Mouse (Mus musculus) mesoderm, embryonic 11.5 days (tissue): ENCODE data around the gene Hist1h2ad.
"Not testable (repeated sequence)": the region's sequence is repeated elsewhere in the genome, so short reads cannot be mapped to it uniquely, and the experiment has no call there.

Experiments
- DNase-seq: peaks from one replicate; pipeline ENCODE4 v3.0.0-alpha.2; 2012; ENCODE audit warnings: low read depth, low spot score

The Hist1h2ad gene

DNA sequence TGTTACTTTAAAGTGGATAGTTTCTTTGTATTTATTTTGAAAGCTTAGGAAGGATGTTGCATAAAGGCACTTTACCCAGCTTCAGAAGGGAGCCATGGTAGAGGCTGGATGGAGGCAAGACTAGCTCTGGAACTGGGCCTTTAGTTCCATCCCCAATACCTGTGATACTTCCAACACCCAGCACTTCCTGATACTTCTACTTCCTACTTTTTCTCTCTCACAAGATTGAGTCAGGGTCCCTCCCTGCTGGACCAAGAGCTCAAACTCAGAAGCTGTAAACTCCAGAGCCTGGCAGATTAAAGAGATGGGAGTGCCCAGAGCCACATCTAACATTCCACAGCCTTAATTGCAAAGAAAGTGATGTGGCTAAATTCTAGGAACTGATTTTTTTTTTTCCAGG, 10.2 kb downstream of the Hist1h2ad start:
- DNase-seq: no peak

DNA sequence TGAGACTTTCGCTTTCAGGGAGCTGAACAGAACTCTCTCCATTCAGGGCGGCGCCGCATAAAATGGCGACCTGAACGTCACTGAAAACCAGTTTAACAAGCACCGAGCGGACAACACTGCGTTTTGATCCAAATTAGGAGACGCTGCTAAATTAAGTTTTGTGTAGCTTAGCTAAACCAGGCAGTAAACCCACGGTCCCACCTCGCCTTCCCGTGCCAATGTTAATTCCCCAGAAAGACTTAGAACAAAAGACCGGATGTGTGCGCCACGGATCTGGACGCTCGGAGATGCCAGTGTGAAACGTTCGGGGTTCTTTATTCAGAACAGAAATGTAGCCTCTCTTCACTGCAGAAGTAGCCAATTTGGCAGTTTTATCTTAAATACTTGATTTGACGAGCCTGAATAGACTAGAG, 10.9 kb downstream of the Hist1h2ad start:
- DNase-seq: peak; percentile 73

DNA sequence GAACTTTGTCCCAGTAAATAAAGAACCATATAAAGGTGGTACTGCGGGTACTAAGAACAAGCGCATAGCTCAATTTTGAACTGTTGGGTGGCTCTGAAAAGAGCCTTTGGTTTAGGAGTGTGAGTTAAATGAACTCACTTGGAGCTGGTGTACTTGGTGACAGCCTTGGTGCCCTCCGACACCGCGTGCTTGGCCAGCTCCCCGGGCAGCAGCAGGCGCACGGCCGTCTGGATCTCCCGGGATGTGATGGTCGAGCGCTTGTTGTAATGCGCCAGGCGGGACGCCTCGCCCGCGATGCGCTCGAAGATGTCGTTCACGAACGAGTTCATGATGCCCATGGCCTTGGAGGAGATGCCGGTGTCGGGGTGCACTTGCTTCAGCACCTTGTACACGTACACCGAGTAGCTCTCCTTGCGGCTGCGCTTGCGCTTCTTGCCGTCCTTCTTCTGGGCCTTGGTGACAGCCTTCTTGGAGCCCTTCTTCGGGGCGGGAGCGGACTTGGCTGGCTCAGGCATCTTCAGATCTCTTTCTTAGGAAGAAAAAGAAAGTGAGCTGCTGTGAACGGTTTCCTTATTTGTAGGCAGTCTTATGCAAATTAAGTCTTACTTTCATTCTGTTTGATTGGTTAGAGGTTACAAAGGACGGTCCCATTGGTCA, 11.4 kb downstream of the Hist1h2ad start:
- peak; percentile 91 for DNase-seq

DNA sequence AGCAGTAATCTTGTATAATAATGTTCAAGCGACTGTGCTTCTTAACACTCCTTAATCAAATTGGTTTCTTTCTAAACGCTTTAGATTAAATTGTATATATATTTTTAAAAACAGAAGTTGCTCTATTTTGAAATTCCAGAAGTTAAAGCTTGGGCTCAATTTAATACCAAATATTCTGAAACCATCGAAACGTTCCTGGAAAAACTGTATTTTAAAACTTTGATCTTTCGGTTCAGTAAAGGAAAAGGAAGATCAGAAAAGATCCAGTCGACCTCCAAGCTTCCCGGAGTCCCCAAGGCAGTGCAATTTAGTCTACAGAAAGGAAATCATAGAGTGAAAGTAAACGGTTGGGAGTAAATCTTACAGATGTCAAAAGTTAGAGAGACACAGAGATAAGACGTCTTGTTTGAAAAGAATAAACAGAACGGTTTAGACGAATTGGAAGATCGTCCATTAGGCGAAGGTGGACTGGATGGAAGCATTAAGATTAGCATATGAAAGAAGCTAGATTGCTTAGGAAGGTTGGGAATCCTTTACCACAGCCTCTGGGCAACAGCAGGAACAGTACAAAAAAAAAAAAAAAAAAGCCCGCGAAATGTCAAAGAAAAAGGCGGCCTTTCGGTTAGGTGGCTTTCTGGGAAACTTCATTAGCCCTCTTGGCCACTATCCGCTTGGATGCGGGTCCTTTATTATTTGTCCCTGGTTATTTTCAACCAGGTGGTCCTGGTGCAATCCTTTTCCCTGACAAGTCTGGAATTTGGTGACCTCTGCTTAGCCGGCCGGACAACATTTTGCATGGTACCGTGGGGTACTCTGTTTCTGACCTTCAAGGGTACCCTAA, 12.1 kb downstream of the Hist1h2ad start:
- DNase-seq: no peak

DNA sequence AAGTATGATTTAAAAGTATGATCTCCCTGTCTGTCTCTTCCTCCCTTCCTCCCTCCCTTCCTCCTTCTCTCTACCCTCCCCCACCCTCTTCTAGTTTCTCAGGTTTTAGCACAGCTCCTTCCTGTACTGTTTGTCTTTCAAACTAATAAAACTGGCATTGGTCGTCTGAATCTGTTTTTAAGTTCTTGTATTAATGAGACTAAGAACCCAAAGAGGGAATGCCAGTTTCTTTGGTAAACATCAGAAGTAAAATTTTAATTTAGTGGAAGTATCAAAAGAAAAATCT, 12.7 kb downstream of the Hist1h2ad start:
- no peak for DNase-seq

DNA sequence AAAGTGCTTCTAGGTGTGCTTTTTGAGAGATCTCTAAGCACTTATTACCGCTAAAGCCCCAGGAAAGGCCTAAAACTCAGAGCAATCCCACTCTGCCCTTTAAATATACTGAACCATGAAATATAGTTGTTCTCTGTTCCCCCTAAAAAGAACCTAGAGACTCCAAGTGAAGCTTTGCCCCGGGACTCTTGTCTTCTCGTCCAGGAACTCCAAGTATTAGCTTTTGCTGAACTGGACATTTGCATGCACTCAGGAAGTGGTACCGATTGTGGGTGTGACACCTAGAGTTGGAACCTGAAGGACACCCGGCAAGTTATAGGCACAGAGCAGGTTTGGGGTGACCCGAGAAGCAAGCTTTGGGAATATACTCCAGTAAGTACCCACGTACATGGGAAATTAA, 17.0 kb downstream of the Hist1h2ad start:
- DNase-seq: no peak

DNA sequence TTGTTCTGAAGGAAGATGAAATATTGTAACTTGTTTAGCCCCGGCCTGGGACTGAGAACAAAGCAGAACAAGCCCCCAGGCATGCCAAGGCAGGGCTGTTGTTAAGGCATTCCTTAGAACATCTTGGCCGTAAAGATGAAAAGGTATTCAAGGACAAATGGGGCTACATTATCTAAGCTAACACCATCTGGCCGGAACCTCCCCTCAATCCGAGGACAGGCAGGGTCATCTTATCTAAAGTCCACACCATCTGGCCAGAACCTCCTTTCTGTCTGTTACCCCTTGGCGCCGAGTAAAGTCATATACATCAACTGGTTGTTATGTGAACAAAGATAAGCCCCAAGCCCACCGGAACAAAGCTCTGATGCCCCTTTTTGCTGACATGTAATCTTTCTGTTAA, 17.7 kb downstream of the Hist1h2ad start:
- not testable (repeated sequence) for DNase-seq

DNA sequence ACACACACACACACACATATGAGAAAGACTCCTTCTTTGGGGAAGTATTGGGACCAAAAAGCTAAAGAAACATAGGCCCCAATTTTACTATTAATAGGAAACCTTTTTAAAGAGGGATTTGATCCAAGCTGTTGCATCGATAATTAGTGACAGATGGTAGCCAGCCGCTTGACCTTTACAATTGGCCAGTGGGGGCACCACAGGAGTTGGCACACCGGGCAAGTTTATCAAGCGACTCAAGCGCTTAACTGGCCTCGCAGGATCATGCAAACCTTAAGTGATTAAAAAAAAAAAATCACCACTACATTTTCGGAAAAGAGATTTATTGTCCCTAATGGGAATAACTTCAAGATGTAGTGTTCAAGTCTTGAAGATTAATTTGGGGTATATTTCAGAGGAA, 18.4 kb downstream of the Hist1h2ad start:
- no peak for DNase-seq

DNA sequence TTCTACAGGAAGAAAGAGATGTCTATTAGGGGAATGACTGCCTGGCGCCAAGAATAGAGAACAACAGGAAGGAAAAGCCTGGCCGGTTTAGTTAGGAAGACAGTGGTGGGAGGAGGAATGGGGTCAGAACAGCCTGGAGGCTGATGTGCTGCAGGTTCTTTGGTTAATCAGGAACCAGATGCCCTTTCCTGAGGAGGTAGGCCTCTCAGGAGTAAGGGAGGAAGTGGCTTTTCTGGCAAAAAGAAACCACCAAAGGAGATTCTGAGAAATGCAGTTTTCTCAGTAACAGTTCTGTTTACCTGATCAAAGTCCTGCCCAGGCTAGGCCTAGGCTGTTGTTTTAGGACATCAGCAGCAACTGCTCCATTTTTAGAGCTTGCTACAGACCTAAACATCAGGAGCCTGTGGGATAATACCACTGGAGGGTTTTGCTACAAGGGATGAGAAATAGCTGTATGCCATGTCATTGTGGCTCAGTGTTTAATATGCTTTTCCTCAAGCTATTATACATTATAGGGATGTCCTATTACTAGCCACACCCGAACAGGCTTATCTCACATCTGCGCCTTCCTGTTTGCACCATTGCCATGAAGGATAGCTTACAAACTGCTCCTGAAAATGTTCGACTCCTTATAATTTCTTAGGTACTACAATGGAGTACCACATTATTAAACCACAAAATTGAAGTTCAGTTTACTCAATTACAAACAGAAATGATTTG, 19.0 kb downstream of the Hist1h2ad start:
- no peak for DNase-seq

DNA sequence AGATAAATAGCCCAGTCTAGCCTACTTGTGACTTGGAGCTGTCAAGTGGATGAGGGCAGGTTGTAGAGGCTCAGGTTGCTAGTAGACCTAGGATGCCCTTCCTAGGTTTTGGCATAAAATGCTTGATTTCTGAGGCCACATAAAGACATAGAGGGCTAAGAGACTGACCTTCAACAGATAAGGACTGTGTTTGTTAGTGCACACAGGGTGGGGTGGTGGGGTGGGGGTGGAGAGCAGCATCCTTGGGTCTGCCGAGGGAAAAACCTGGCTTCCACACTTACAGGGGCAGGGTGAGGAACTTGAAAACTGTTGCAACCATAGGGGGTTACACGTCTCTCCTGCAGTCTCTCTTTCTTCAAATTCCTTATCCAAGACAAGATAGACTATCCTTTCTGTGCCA, 21.0 kb downstream of the Hist1h2ad start:
- DNase-seq: no peak

DNA sequence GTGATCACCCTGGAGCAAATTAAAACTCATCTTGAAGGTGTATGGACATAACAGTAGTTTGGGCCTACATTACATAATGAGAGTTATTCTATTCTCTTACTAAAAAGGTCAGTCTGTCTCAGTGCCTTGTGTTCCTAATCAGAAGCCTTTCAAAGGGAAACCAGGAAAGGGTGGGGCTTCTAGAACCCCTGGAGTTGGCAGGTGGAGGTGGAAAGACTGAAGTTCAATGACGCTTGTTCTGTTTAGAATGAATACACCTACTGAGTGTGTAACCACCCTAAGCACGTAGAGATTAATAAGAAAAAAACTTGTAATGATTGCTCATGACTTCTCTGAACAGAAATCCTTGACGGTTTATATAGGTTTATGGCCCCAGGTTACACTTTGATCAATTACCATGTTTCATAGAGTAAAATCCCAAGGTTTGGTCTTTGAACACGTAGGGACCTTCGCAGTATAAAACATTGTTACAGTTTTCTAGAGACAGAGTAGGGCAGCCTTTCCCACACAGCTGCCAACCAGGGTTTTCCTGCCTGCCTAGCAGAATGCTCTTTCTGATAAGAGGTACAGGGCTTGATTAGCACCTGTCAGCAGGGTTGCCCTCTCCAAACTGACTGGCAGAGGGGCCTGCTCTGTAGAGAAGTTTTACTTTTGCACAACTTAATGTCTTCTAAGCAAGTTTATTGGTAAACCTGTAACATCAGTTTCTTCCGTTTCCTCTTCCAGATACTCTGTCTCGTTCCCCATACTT, 21.6 kb downstream of the Hist1h2ad start:
- no peak for DNase-seq

DNA sequence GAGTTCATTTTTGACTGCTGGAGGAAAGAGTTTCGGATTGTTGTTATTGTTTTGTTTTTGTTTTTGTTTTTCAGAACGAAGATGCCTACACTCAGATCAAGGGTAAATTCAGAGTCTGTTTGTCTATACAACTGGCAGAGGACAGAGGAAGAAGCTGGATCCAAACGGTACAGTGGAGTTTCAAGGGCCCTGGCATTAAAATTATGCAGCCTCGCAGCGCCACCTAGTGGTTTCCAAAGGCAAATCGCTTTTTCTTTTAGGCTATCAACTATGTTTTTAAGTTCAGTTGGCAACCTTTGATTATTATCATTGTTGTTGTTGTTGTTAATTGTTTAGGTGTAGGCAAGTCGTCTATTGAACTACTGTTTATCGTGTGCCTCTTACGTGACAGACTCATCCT, 23.8 kb downstream of the Hist1h2ad start:
- DNase-seq: peak; percentile 76

DNA sequence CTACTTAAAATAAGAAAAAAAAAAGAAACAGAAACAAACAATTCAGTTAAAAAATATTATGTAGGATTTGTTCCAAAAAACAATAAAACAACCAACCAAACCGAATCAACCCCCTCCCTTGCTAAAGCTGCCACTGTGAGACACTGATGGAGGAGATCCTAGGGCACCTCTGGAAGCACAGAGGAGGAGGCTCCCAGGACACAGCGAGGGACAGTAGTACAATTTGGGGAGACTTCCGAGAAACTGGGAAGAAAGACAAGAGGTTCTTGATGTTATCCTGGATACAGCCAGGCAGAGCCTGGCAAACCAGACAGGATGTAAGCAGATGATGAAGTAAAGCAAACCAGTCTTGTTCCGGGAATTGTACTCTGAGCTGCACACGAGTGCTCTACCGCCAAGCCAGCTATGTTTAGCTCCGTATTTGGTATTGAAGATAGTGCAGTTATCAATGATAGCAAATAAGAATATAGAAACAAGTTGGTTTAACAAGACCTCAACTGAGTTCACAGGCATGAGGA, 29.1 kb downstream of the Hist1h2ad start:
- no peak for DNase-seq

DNA sequence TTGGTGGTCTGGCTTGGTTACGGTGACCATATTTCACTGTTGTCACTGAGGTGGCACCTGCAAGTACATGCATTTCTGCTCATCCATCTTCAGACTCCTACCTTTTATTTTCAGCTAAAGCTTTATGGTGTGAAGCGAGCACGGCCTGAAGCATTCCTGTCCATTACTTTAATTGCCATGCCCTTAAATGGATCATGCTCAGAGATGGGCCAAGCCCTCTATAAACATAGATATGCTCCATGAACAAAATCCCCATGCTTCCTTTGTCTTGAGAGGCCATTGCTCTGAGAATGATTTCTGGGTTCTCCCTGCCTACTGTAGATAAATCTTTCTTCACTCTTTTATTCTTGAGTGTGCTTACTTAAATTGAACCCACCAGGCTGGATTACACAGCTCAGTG, 30.3 kb downstream of the Hist1h2ad start:
- DNase-seq: no peak

DNA sequence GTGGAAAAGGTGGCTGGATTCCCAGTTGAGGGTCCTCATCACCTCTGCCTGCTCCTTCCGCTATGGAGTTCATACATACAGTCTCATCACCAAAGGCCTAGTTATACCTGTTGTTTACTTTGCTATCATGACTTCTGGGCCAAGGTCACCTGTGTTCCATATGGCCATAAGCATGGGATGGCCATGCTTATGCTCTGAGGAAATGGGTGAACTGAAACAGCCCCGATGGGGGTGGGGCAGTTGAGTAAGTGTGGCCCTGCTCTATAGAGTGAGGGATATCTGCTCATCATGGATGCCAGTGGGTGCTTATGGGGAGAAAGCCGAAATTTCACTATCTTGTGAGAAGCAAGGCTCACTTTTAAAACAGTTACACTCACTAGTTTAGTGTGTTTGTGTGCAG, 30.9 kb downstream of the Hist1h2ad start:
- DNase-seq: no peak

DNA sequence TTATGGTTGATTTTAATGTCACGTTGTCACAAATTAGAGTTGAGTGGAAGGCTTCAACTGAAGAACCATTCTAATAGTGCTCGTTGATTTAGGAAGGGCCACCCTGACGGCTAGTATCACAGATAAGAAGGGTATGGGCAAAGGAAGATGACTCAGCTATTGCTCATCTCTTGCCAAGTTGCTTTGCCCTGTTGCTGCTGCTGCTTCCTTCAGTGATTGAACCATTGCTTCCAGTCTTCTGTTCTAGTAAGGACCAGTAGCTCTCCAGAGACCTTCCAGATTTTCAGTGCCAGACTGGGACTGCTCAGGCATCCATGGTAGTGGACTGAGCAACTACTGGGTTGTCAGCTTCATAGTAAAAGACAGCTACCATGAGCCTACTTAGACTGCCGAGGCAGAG, 35.0 kb downstream of the Hist1h2ad start:
- DNase-seq: no peak

DNA sequence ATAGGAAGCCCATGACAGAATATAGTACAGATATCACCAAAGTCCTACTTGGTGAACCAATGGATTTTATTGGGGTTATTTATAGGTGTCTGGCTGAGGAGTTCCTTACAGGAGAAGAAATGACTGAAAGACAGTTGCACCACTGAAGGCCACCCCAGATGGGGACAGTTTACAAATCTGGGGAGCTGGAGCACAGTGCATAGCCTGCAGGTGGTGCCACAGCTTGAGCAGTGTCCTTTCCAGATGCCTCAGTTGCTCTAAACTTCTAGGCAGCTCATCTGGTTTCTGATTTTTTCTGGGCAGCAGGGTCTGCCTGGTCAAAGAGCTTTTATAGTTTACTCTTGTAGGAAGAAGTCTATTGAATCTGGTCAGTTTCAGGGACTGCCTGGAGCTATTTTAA, 35.7 kb downstream of the Hist1h2ad start:
- no peak for DNase-seq

DNA sequence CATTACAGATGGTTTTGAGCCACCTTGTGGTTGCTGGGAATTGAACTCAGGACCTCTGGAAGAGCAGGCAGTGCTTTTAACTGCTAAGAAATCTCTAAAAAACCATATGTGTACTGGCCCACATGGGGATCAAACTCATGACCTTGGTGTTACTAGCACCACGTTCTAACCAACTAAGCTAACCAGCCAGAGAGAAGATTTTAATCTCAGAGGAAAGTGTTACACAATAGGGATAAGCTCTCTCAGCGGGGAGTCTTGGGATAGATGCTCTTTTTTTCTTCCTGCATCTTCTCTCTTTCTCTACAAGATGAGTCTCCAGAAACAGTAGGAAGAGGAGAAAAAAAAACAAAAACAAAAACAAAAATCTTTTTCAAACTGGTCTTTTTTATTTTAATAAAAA, 36.2 kb downstream of the Hist1h2ad start:
- no peak for DNase-seq

DNA sequence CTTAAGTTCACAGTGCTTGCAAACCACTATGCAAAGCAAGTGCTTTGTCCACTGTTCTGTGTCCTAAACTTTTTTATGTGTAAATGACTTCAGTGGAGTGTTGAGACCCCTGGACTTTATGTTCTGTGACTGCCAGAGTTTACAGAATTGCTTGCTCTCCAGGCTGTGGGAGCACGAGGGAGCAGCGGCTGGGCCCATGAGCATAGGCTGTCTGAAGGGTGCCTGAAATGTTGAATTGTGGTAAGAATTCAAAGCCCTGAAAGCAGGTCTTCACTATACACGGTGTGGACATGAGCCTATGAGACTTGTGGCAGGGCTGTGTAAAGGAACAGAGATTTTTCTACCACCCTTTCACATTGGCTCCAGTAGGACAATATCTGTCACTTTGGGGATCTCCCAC, 37.5 kb downstream of the Hist1h2ad start:
- DNase-seq: no peak

DNA sequence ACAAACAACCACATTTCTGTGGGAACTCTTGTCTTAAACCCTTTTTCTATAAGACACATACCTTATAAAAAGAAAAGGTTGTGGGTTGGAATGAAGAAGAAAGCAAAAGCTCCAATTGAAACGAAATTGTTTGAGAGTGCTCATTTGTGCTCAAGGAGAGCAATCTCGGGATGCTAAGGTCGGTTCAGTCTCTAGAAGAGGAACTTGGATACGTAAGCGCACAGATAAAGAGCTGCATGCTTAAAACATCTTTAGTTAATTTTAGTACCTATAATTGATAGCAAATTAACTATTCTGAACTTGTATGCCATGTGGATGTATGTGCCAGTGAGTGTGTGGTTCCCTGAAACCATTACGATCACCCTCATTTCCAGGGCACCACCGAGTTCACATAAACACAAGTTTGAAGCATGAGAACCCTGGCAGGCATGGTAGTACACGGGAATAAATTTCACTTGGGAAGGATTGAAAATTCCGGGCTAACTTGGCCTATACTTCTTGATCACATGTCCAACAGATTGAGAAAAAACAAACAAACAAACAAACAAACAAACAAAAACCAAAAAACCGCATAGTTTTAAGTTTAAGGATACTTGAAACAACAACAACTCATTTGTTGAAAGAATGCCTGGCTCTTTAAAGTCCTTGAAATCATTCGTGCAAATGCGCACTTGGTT, 46.0 kb downstream of the Hist1h2ad start:
- DNase-seq: no peak
